Mouse (Mus musculus) myocyte (in vitro differentiated cells): ENCODE measurements around the gene Znrf1.

Experiments
- E2F4 ChIP-seq: IDR thresholded peaks from one replicate; pipeline ENCODE4 v1.6.1; 2011; ENCODE audit warnings: mild to moderate bottlenecking, control low read depth, moderate library complexity; ENCODE audit not compliant: insufficient read depth
- MYOD1 ChIP-seq, 3 experiments: IDR thresholded peaks; one replicate each; pipeline ENCODE4 v1.6.1; 2011; ENCODE audit warnings: control low read depth in 2 of 3, low read depth in 2 of 3, mild to moderate bottlenecking in 2 of 3, moderate library complexity in 1 of 3; ENCODE audit not compliant: insufficient read length in 2 of 3, control insufficient read depth in 1 of 3

- TF ChIP-seq MYOD1 (IDR thresholded peaks at IDR 0.05; ENCODE audit: control insufficient read depth in 1 of 3, insufficient read length in 2 of 3, low read depth in 2 of 3) = no peak
- no peak for TF ChIP-seq E2F4
Observed at GRCm38 (mm10) chr8:111490034-111490591, 45.8 kb upstream of the Znrf1 start.
